Mouse (Mus musculus): Measurements from ENCODE around the gene Fgf9. TPM values are rescaled to one million over a fixed set of nuclear protein-coding genes. Genes with fewer than 3 reads are reported as not detected.
A peak's percentile ranks its signal among the peaks of the same experiment; 100 is the strongest.

Fgf9 gene
- polyA plus RNA-seq (2012; rRNA removed): 0.08 and 0.10 TPM in 2 replicates
- 0.25 and 0.51 TPM in 2 replicates for polyA plus RNA-seq (2014; fragmentation: Nextera tagmentation; extraction: Ambion mirVana)

DNA sequence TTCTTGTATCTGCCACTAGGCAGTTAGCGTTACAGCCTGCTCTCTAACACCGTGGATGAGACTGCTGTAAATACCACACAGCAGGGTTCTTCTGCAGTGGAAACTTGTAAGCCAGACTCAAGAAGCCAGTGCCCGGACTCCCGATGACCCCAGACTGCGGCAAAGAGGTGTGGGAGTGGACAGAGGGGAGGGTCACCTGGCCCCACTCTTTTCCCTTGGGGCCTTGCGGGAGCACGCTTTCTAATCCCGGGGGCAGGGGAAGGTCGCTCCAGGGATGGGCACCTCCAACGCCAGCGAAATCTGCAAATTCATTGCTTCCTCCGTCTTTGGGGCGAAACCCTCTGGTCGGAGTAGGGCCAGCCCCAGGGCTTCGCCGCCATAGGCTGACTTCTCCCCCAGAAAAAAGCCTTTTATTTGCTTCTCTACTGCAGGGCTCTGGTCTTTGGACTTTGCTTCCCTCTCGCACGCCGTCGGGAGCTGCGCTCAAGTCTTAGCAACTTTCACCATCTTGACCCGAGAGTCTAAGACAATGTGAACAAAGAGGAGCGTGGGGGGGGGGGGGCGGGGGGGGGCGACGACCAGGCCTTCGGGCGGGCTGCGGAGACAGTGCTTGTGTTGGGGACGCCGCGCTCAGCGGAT, at the start of gene Fgf9:
Gene Fgf9, plus strand, starts transcription at position 67 of the 639 bp plus-strand sequence.
- Histone ChIP-seq H3K27me3 (ENCODE audit: control insufficient read depth, insufficient read depth, low read length) (peaks cover 70% of the 10 kb centered on the region), H3K4me1 (replicated peaks; ENCODE audit: control insufficient read depth in 2 of 2, insufficient read depth in 2 of 2, low read length in 1 of 2) (no peaks in the 10 kb centered on the region), H3K9me3 (ENCODE audit: control insufficient read depth, low read length) (no peaks in the 10 kb centered on the region), H3K9ac (replicated peaks) (no peak within 1 kb of the TSS), H3K36me3 (replicated peaks; ENCODE audit: control insufficient read depth, insufficient read depth, low read depth) (no peaks in the 10 kb centered on the region), H3K4me3 (ENCODE audit: insufficient read depth in 1 of 2, low read depth in 2 of 2, low read length in 2 of 2) (peak within 1 kb of the TSS; percentile 21 to 38), H3K4me2 (ENCODE audit: low read depth) (peak within 1 kb of the TSS; percentile 62), H3K27ac (no peak within 1 kb of the TSS)
- TF ChIP-seq EP300 (IDR thresholded peaks at IDR 0.05; ENCODE audit: low read depth): no peak
- no peak for TF ChIP-seq CTCF (IDR thresholded peaks at IDR 0.05; ENCODE audit: low read depth)
- WGBS (ENCODE audit: insufficient replicate concordance): 1% methylated on average over 33 of the region's 33 CpGs
- ATAC-seq (ENCODE audit: insufficient read depth): no peak
- no peak for DNase-seq (ENCODE audit: low read depth in 3 of 3, low spot score in 3 of 3)

DNA sequence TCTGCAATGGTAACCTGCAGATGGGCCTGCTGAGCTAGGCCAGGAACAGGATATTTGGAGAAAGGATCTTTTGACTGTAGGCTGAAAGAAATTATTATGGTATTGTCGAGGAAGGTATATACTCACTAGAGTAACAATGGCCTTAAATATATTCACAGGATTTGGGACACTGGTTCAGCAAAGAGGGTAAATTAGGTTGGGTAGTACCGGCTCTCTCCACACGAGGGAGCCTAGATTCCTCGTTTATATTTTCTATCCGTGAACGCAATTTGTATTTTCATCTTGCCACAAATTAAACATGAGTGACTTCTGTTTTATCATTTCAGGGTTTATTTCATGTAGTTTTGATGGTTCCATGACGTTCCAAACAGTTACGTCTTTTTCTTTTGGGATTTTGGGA, 35.8 kb upstream of the Fgf9 start:
- H3K4me3 ChIP-seq (ENCODE audit: insufficient read depth in 1 of 2, low read depth in 2 of 2, low read length in 2 of 2): no peak overlapping the region
- no peak for ATAC-seq (ENCODE audit: insufficient read depth)
- no peaks in the 10 kb centered on the region for H3K4me1 ChIP-seq (replicated peaks; ENCODE audit: control insufficient read depth in 2 of 2, insufficient read depth in 2 of 2, low read length in 1 of 2)
- DNase-seq (ENCODE audit: low read depth in 3 of 3, low spot score in 3 of 3): no peak
- 13% methylated on average over 8 of the region's 8 CpGs for WGBS (ENCODE audit: insufficient replicate concordance)
- no peaks in the 10 kb centered on the region for H3K9me3 ChIP-seq (ENCODE audit: control insufficient read depth, low read length)
- no peaks in the 10 kb centered on the region for H3K36me3 ChIP-seq (replicated peaks; ENCODE audit: control insufficient read depth, insufficient read depth, low read depth)
- no peaks in the 10 kb centered on the region for H3K27me3 ChIP-seq (ENCODE audit: control insufficient read depth, insufficient read depth, low read length)
- no peak overlapping the region for H3K27ac ChIP-seq
- no peak overlapping the region for H3K4me2 ChIP-seq (ENCODE audit: low read depth)
- TF ChIP-seq CTCF (IDR thresholded peaks at IDR 0.05; ENCODE audit: low read depth) (peak; percentile 52; the same call in 1 of the 2 replicates), EP300 (IDR thresholded peaks at IDR 0.05; ENCODE audit: low read depth) (no peak)
- H3K9ac ChIP-seq (replicated peaks): no peak overlapping the region

DNA sequence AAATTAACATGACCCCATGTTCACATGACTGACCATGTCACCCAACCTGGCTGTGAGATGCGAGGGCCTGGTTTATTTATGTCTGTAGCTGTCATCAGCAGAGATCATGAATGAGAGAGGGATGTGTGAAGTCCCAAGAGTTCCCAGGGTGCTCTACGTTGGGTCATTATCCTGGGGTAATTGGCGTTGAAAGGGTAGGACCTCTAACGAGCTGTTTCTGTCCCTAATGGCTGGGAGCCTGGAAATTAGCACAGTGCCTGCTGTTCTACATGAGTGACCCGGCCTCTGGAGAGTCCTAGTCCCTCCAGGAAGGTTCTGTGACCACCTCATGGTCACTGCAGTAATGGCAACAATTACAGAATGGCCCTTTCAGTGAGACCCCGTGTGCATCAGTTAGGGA, 34.2 kb upstream of the Fgf9 start:
- Histone ChIP-seq H3K36me3 (replicated peaks; ENCODE audit: control insufficient read depth, insufficient read depth, low read depth) (no peaks in the 10 kb centered on the region), H3K9ac (replicated peaks) (no peak overlapping the region), H3K27me3 (ENCODE audit: control insufficient read depth, insufficient read depth, low read length) (no peaks in the 10 kb centered on the region), H3K4me2 (ENCODE audit: low read depth) (no peak overlapping the region), H3K9me3 (ENCODE audit: control insufficient read depth, low read length) (no peaks in the 10 kb centered on the region), H3K4me1 (replicated peaks; ENCODE audit: control insufficient read depth in 2 of 2, insufficient read depth in 2 of 2, low read length in 1 of 2) (no peaks in the 10 kb centered on the region), H3K4me3 (ENCODE audit: insufficient read depth in 1 of 2, low read depth in 2 of 2, low read length in 2 of 2) (no peak overlapping the region), H3K27ac (no peak overlapping the region)
- WGBS (ENCODE audit: insufficient replicate concordance): 37% methylated on average over 6 of the region's 6 CpGs
- DNase-seq (ENCODE audit: low read depth in 3 of 3, low spot score in 3 of 3) (no peak), ATAC-seq (ENCODE audit: insufficient read depth) (no peak)
- TF ChIP-seq CTCF (IDR thresholded peaks at IDR 0.05; ENCODE audit: low read depth) (no peak), EP300 (IDR thresholded peaks at IDR 0.05; ENCODE audit: low read depth) (no peak)

DNA sequence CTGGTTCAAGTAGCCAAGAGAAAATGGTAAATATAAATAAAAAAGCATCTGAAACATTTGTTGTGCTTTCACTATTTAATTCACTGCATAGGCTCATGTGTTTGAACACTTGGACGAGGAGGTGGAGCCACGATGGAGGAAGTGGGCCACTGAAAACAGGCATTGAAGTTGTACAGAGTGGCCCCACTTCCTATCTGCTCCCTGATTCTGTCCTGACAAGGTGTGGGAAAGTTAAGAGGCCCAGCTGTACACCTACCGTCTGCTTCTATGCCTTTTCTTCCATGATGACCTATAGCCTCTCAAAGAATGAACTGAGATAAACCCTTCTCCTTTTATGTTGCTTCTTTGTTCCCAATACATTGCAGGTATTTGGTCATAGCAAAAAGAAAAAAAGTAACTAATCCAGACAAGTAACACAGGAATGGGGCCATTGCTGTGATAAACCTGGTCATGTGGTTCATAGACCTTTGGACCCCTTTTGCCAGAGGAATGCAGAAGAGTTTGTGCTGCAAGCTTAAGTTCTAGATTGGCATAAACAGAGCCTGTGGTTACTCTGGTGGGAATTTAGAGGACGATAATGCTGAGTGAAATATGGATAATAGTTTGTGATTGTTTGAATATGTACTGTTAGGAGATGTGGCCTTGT, 23.6 kb upstream of the Fgf9 start:
- DNase-seq (ENCODE audit: low read depth in 3 of 3, low spot score in 3 of 3) (no peak), ATAC-seq (ENCODE audit: insufficient read depth) (no peak)
- H3K9ac ChIP-seq (replicated peaks): no peak overlapping the region
- 34% methylated on average over 4 of the region's 4 CpGs for WGBS (ENCODE audit: insufficient replicate concordance)
- no peaks in the 10 kb centered on the region for H3K36me3 ChIP-seq (replicated peaks; ENCODE audit: control insufficient read depth, insufficient read depth, low read depth)
- no peaks in the 10 kb centered on the region for H3K4me1 ChIP-seq (replicated peaks; ENCODE audit: control insufficient read depth in 2 of 2, insufficient read depth in 2 of 2, low read length in 1 of 2)
- H3K9me3 ChIP-seq (ENCODE audit: control insufficient read depth, low read length): no peaks in the 10 kb centered on the region
- TF ChIP-seq EP300 (IDR thresholded peaks at IDR 0.05; ENCODE audit: low read depth) (no peak), CTCF (IDR thresholded peaks at IDR 0.05; ENCODE audit: low read depth) (no peak)
- no peaks in the 10 kb centered on the region for H3K27me3 ChIP-seq (ENCODE audit: control insufficient read depth, insufficient read depth, low read length)
- H3K27ac ChIP-seq: no peak overlapping the region
- no peak overlapping the region for H3K4me2 ChIP-seq (ENCODE audit: low read depth)
- H3K4me3 ChIP-seq (ENCODE audit: insufficient read depth in 1 of 2, low read depth in 2 of 2, low read length in 2 of 2): no peak overlapping the region

DNA sequence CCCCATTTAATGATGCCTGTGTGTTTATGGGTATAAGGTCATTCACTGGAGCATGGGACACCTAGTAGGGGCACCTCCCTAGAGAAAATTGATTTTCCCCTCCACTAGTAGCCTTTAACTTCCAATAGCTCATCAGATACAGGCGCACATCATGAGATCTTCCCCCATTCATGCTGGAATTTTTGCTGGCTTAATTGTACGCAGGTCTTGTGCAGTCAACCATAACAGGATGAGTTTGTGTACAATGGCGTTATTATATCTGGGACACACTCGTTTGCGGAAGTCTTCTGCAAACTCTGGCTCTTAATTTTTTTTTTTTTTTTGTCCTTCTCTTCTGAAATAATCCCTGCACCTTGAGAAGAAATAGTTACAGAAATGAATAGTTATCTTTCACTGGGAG, 19.7 kb upstream of the Fgf9 start:
- Histone ChIP-seq H3K4me3 (ENCODE audit: insufficient read depth in 1 of 2, low read depth in 2 of 2, low read length in 2 of 2) (no peak overlapping the region), H3K36me3 (replicated peaks; ENCODE audit: control insufficient read depth, insufficient read depth, low read depth) (no peaks in the 10 kb centered on the region), H3K9me3 (ENCODE audit: control insufficient read depth, low read length) (no peaks in the 10 kb centered on the region), H3K27me3 (ENCODE audit: control insufficient read depth, insufficient read depth, low read length) (no peaks in the 10 kb centered on the region), H3K4me2 (ENCODE audit: low read depth) (no peak overlapping the region), H3K27ac (no peak overlapping the region), H3K9ac (replicated peaks) (no peak overlapping the region), H3K4me1 (replicated peaks; ENCODE audit: control insufficient read depth in 2 of 2, insufficient read depth in 2 of 2, low read length in 1 of 2) (no peaks in the 10 kb centered on the region)
- TF ChIP-seq EP300 (IDR thresholded peaks at IDR 0.05; ENCODE audit: low read depth) (no peak), CTCF (IDR thresholded peaks at IDR 0.05; ENCODE audit: low read depth) (no peak)
- DNase-seq (ENCODE audit: low read depth in 3 of 3, low spot score in 3 of 3) (no peak), ATAC-seq (ENCODE audit: insufficient read depth) (no peak)
- WGBS (ENCODE audit: insufficient replicate concordance): 76% methylated on average over 5 of the region's 5 CpGs

All from liver, embryonic 14.5 days (tissue).